Mouse (Mus musculus) midbrain, embryonic 16.5 days (tissue): ENCODE measurements at regions not wholly inside any gene's neighbourhood (a gene's known extent, or its start where the extent isn't known, plus 50 kb on each side); places are given as distances from the start of the nearest gene placed in this dataset.

ENCODE experiments used
- ATAC-seq: fragments of 200-750 bp; cut with Nextera tagmentation; 2 replicates; pipeline ENCODE4 v1.8.0; 2017; ENCODE audit warnings: moderate TSS enrichment
- H3K27ac ChIP-seq: fragments of 300-500 bp; sonication (generic); 2 replicates; pipeline ENCODE4 v1.5.1; 2014; ENCODE audit warnings: mild to moderate bottlenecking, low read length, mixed read lengths
- H3K27me3 ChIP-seq: fragments of 300-500 bp; sonication (generic); 2 replicates; pipeline ENCODE4 v1.6.1; 2014; ENCODE audit warnings: low read depth, low read length, mixed read lengths; ENCODE audit not compliant: control insufficient read depth, insufficient read depth
- H3K36me3 ChIP-seq: fragments of 300-500 bp; sonication (generic); 2 replicates; pipeline ENCODE4 v1.6.1; 2014; ENCODE audit warnings: mild to moderate bottlenecking, low read length, moderate library complexity, mixed read lengths; ENCODE audit not compliant: control insufficient read depth, insufficient read depth
- H3K4me1 ChIP-seq: fragments of 300-500 bp; sonication (generic); 2 replicates; pipeline ENCODE4 v1.6.1; 2014; ENCODE audit warnings: mild to moderate bottlenecking, low read length, mixed read lengths; ENCODE audit not compliant: control insufficient read depth, insufficient read depth
- H3K4me2 ChIP-seq: fragments of 300-500 bp; sonication (generic); 2 replicates; pipeline ENCODE4 v1.6.1; 2014; ENCODE audit warnings: mild to moderate bottlenecking, low read length, mixed read lengths
- H3K4me3 ChIP-seq: fragments of 300-500 bp; sonication (generic); 2 replicates; pipeline ENCODE4 v1.5.1; 2014; ENCODE audit warnings: low read depth, mild to moderate bottlenecking, low read length, moderate library complexity, mixed read lengths
- H3K9ac ChIP-seq: fragments of 300-500 bp; sonication (generic); 2 replicates; pipeline ENCODE4 v1.6.1; 2014; ENCODE audit warnings: low read depth, low read length, mixed read lengths
- H3K9me3 ChIP-seq: fragments of 300-500 bp; sonication (generic); replicated peaks from 2 replicates; pipeline ENCODE4 v1.6.1; 2014; ENCODE audit warnings: mild to moderate bottlenecking, low read length, mixed read lengths; ENCODE audit not compliant: control insufficient read depth, poor library complexity, severe bottlenecking
- WGBS: fragments of 180-500 bp; shearing (Covaris S2); extraction: QIAGEN DNeasy Blood & Tissue Kit; methylation state at CpG from one replicate; pipeline ENCODE4 v1.1.7; 2014; 5-methylcytosine and 5-hydroxymethylcytosine counted together

- no peaks in the 10 kb centered on the region for H3K27me3 ChIP-seq
- 85% methylated on average over 11 of the region's 11 CpGs for WGBS
Measured at GRCm38 (mm10) chr12:52638461-52638860, 60.7 kb upstream of the Akap6 start.

GRCm38 (mm10) chr12:52644059-52644458, 55.1 kb upstream of the Akap6 start:
- H3K4me3 ChIP-seq, result no peak overlapping the region
- no peak for ATAC-seq
- WGBS, result 80% methylated on average over 5 of the region's 5 CpGs
- H3K27me3 ChIP-seq, result no peaks in the 10 kb centered on the region
- no peaks in the 10 kb centered on the region for H3K36me3 ChIP-seq
- H3K27ac ChIP-seq, result no peak overlapping the region
- no peaks in the 10 kb centered on the region for H3K9me3 ChIP-seq
- no peak overlapping the region for H3K9ac ChIP-seq
- H3K4me1 ChIP-seq, result no peaks in the 10 kb centered on the region
- H3K4me2 ChIP-seq, result no peak overlapping the region

More at GRCm38 (mm10) chr12:52638461-52638860, 60.7 kb upstream of the Akap6 start:
- no peaks in the 10 kb centered on the region for H3K9me3 ChIP-seq
- no peak overlapping the region for H3K4me3 ChIP-seq
- H3K4me2 ChIP-seq, result no peak overlapping the region
- H3K36me3 ChIP-seq, result no peaks in the 10 kb centered on the region
- ATAC-seq, result no peak
- no peak overlapping the region for H3K27ac ChIP-seq
- no peaks in the 10 kb centered on the region for H3K4me1 ChIP-seq
- no peak overlapping the region for H3K9ac ChIP-seq
